Mouse (Mus musculus) hematopoietic stem cell, adult 5-6 weeks (primary cell): ENCODE data around the gene Tnfrsf1a. TPM values are rescaled to one million over a fixed set of nuclear protein-coding genes. Genes with fewer than 3 reads are reported as not detected.
A peak's percentile ranks its signal among the peaks of the same experiment; 100 is the strongest.

Experiments
- ATAC-seq, 2 experiments: fragments of 125-278 bp in 1 of 2; replicated peaks in 1 of 2; 2 replicates each; pipeline ENCODE4 v1.8.0; 2016 to 2017; ENCODE audit warnings: inconsistent platforms in 2 of 2, mild to moderate bottlenecking in 2 of 2, moderate number of reproducible peaks in 2 of 2, low read depth in 1 of 2, moderate TSS enrichment in 1 of 2; ENCODE audit not compliant: low FRiP score in 2 of 2, poor library complexity in 2 of 2, severe bottlenecking in 2 of 2, insufficient read depth in 1 of 2, low TSS enrichment in 1 of 2
- total RNA-seq: library from RNA; stranded (forward); fragments of 172-1452, 232-1000 nt; gene quantifications from 2 replicates; pipeline ENCODE4 v1.2.3, GENCODE M21; 2017

Gene Tnfrsf1a
- total RNA-seq, 1 experiment from 2014 or later, result 27.6 TPM

GRCm38 (mm10) chr6:125319919-125320296 is 29.3 kb upstream of the Tnfrsf1a start:
- ATAC-seq, result no peak

- no peak for ATAC-seq
Observed at GRCm38 (mm10) chr6:125320323-125320722, 28.8 kb upstream of the Tnfrsf1a start, which contains the start of gene Scnn1a. Gene Scnn1a, plus strand, starts transcription at chr6:125320659.

DNA sequence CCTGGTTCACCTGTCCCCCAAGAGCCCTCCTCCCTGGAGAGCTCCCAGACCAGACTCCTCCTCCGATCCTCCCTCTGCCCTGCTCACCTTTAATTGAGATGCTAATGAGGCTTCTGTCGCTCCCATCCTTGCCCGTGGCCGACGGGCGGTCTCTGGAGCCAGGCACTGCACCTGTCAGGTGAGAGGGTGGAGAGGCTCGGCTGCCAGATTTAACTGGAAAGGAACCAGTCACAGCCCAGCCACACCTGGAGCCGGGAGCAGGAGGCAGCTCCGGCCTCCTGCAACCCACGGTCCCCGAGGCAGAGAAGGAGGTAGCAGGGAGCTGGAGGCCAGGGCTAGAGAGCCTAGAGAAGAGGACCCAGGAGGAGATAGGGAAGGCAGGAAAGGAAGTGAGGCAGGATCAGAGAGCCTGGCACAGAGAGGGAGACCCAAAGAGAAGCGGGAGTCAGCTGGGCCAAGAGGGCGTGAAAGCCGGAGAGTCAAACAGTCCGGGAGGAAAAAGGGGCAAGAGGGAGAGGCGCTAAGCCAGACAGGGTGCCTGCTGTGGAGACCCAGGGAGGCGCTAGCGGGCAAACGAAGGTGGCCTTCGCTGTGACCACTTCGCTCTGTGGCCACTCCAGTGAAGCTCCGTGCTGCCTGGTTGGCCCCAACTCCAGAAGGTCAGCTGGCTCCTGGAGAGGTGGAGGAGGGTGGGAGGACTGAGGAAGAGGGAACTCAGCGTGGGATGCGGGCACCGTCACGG is 27.9 kb upstream of the Tnfrsf1a start:
- ATAC-seq, result peak in 1 of 2 experiments; percentile 13; a peak in 1 of 4 replicates

DNA sequence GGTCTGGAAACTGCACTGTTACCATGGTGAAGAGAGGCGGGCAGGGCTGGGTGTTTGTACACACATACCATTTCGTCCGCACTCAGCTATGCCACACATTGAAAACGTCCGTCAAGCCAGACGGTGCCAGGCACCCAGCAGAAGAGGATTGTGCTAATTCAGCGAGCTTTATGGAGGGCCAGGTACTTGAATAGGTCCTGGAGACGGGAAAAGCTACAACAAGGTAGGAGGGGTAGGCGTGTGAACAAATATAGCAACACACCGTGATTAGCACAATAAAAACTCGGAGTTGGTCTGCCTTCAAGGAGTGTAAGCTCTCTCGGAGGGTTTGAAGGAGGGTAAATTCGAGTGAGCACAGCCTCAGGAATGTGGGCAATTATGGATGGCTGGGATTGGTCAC is 26.4 kb upstream of the Tnfrsf1a start:
- ATAC-seq, result no peak

- ATAC-seq, result no peak
Observed at GRCm38 (mm10) chr6:125323547-125323946, 25.6 kb upstream of the Tnfrsf1a start.

DNA sequence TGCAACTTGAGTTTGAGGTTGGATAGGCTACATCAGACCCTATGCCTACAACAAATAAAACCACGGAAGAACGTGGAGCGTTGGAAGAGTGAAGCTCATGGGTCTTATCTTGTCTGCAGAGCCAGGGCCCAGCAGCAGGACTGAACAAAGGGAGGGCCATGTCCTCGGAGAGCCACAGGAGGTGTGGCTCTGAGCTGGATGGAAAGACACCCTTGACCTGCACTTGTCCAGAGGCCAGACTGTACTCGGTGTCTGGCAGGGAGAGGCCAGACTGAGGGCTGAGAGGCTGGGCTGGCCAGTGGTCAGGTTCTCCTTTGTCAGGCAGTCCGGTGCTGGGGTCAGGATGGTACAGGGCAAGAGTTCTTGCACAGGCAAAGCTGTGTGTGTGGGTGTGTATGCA is 23.8 kb upstream of the Tnfrsf1a start:
- no peak for ATAC-seq

- ATAC-seq, result peak in 1 of 2 experiments; percentile 32; a peak in 1 of 4 replicates
Observed at GRCm38 (mm10) chr6:125328243-125328642, 20.9 kb upstream of the Tnfrsf1a start.

DNA sequence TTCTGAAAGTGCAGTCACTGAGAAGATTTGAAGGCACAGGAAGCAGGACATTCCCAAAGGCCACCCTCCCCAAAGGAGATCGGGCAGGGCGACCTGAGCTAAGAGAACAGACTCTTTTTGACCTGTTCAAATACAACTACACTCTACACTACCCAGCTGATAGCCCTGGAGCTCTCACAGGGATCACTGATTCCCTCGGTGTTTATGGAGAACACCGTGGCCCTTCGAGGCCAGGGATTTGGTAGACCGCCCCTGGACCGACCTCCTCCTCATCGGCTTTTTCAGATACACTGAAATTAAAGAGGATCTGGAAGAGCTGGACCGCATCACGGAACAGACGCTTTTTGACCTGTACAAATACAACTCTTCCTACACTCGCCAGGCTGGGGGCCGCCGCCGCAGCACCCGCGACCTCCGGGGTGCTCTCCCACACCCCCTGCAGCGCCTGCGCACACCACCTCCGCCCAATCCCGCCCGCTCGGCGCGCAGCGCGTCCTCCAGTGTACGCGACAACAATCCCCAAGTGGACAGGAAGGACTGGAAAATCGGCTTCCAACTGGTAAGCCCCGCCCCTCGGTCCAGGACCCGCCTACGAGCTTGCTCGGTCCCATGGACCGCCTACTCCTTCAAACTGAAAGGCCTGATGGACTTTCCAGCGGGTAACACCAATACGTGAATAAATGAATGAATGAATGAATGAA is 18.4 kb upstream of the Tnfrsf1a start:
- peak; percentile 63 to 72 for ATAC-seq

DNA sequence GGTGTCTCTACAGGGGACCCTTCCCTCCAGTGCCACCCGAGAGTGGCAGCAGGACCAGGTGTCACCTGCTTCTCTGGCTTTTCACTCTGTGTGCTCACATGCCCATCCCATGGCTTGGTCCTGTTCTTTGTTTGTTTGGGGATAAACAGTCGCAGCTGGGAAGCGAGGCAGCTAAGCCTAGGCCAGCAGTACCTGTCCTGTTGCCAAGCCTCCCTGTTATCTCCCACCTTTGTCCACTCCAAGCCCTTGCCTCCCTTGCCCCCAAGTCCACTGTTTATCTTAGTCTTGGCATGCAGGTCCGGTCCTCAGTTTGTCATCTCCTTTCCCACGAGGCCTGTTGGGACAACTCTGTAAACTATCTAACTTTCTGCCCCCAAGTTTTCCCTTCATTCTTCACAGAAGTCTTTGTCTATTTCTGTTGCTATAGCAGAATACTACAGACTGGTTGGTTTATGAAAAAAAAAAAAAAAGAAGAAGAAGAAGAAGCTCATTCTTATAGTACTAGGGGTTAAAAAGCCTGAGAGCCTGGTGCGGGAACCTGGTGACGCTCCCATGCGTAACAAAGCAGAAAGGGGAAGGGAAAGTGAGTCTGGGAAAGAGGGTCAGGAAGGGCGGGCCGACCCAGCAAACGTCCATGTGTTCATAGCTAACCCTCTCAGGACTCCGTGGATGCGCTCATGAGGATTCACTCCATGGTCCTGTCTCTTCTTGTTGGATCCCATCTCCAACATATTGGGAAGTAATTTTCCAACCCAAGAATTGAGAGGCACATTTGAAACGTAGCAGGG is 15.9 kb upstream of the Tnfrsf1a start:
- peak in 1 of 2 experiments; percentile 29; a peak in 1 of 4 replicates for ATAC-seq

DNA sequence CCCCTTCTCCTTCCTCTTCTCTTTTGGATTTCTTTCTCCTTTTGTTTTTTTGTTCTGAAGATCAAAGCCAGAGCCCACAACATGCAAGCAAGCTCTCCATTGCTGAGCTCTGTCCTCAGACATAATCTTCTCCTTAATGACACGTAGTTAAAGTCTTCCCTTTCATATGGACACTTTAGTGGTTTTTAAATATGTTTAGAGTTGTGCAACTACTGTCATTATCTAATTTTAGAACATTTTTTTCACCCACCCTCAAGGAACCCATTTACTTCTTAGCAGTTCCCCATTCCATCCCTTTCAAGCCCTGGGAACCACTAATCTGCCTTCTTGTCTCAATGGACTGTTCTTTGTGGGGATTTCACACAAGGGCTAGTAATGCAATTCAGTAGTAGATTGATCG is 14.8 kb upstream of the Tnfrsf1a start:
- ATAC-seq, result no peak

DNA sequence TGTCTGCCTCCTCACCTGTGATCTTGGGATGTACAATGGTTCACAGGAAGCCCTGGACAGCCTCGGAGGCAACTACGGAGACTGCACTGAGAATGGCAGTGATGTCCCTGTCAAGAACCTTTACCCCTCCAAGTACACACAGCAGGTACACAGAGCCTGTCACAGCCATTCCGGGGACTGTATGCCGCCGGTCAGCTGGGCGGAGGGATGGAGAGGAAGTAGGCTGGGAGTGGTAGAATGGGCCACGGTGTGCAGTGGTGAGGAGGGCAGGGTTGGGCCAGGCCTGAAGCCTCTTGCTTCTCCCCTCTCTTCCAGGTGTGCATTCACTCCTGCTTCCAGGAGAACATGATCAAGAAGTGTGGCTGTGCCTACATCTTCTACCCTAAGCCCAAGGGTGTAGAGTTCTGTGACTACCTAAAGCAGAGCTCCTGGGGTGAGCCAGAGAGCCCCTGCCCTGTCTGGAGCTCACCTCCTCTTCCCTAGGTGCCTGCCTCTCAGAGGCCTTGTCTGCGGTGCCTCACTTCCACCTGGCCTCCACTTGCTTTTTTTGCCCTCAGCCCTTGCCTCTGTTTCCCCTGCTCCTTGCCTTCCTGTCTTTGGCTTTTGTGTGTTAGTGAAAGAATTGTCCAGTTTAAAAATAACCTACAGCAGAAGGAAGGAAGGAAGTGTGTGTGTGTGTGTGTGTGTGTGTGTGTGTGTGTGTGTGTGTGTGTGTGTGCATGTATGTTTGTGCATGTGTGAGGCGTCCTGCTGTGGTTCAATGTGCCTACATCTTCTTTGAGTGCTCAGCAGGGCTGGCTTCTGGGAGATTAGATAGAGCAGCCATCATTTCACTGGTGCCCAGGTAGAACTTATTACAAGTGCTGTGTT is 10.1 kb upstream of the Tnfrsf1a start:
- peak in 1 of 2 experiments; percentile 27; a peak in 2 of 4 replicates for ATAC-seq

- ATAC-seq, result peak; percentile 19 to 31; a peak in 2 of 4 replicates
Observed at GRCm38 (mm10) chr6:125340244-125340643, 8.9 kb upstream of the Tnfrsf1a start.

- no peak for ATAC-seq
Observed at GRCm38 (mm10) chr6:125342198-125342597, 7.0 kb upstream of the Tnfrsf1a start.

DNA sequence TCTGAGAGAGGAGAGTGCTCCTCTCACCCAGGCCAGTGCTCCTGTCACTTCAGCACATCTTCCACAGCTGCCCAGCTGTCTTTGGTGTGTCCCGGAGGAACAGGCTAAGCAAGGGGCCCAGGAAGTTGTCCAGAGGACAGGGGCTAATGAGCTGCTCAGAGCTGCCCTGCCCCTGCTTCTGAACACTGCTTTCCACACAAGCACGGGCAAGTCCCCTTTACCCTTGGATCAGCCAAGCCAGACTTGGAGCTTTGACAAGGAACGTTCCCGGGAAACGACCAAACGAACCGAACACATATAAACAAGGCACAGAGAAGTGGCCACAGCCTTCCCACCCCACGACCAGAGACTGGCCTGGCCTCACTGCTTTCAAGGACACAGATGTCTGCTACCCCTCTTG is 5.1 kb upstream of the Tnfrsf1a start:
- no peak for ATAC-seq

GRCm38 (mm10) chr6:125344866-125345265 is 4.3 kb upstream of the Tnfrsf1a start:
- ATAC-seq, result no peak; a peak in 1 of 4 replicates

DNA sequence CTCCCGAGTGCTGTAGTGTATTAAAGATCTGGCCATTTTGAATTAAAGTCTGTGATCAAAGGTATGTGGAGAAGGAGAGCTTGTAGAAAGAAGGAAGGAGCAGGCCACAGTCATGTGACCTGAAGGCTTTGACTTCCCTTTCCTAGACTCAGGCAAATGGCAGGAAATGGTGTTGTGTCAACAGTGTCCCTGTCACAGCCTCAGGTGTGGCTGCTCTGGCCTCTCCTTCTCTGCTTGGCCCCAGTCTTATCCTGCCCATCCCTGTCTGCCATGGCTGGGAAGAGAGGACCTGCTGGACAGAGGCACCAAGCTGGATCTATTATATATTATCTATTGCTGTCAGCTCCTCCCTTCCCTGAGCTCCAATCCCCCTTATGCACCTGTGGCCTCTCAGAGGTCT is 3.5 kb upstream of the Tnfrsf1a start:
- peak; percentile 50 to 52 for ATAC-seq

- no peak for ATAC-seq
Observed at GRCm38 (mm10) chr6:125346029-125346428, 3.1 kb upstream of the Tnfrsf1a start.
